Mouse (Mus musculus): ENCODE data around the gene Sowahc. TPM values are rescaled to one million over a fixed set of nuclear protein-coding genes. Genes with fewer than 3 reads are reported as not detected.
A peak's percentile ranks its signal among the peaks of the same experiment; 100 is the strongest.

Gene Sowahc
- total and polyA plus RNA-seq, 2 experiments from 2014 or later: 14.1 to 32.3 TPM

- Histone ChIP-seq H3K4me3 (ENCODE audit: low read depth, low read length) (no peak overlapping the region), H3K4me1 (ENCODE audit: insufficient read depth, low read length) (no peaks in the 10 kb centered on the region), H3K4me2 (ENCODE audit: low read depth, low read length, poor library complexity, severe bottlenecking) (no peak overlapping the region), H3K27ac (ENCODE audit: low read depth, low read length) (no peak overlapping the region), H3K9me3 (ENCODE audit: low read length) (no peaks in the 10 kb centered on the region), H3K27me3 (ENCODE audit: insufficient read depth, low read length) (no peaks in the 10 kb centered on the region), H3K36me3 (ENCODE audit: insufficient read depth, low read length) (no peaks in the 10 kb centered on the region), H3K9ac (replicated peaks; ENCODE audit: low read length, poor library complexity, severe bottlenecking) (no peak overlapping the region)
- ATAC-seq (ENCODE audit: low FRiP score) (no peak), DNase-seq (ENCODE audit: low spot score) (no peak)
- TF ChIP-seq CTCF (IDR thresholded peaks at IDR 0.05): no peak
- WGBS: 75% methylated on average over 6 of the region's 6 CpGs
Measured at GRCm38 (mm10) chr10:59259572-59259971, 37.8 kb downstream of the Sowahc start.

GRCm38 (mm10) chr10:59261603-59262002, 39.9 kb downstream of the Sowahc start:
- no peak for TF ChIP-seq CTCF (IDR thresholded peaks at IDR 0.05)
- 30% methylated on average over 3 of the region's 3 CpGs for WGBS
- Histone ChIP-seq H3K9me3 (ENCODE audit: low read length) (no peaks in the 10 kb centered on the region), H3K4me1 (ENCODE audit: insufficient read depth, low read length) (no peaks in the 10 kb centered on the region), H3K4me3 (ENCODE audit: low read depth, low read length) (no peak overlapping the region), H3K27ac (ENCODE audit: low read depth, low read length) (no peak overlapping the region), H3K9ac (replicated peaks; ENCODE audit: low read length, poor library complexity, severe bottlenecking) (no peak overlapping the region), H3K36me3 (ENCODE audit: insufficient read depth, low read length) (no peaks in the 10 kb centered on the region), H3K4me2 (ENCODE audit: low read depth, low read length, poor library complexity, severe bottlenecking) (no peak overlapping the region), H3K27me3 (ENCODE audit: insufficient read depth, low read length) (no peaks in the 10 kb centered on the region)
- peak; percentile 46 for DNase-seq (ENCODE audit: low spot score)
- ATAC-seq (ENCODE audit: low FRiP score): no peak

- ATAC-seq (ENCODE audit: low FRiP score): no peak
- no peak for DNase-seq (ENCODE audit: low spot score)
- Histone ChIP-seq H3K4me2 (ENCODE audit: low read depth, low read length, poor library complexity, severe bottlenecking) (no peak overlapping the region), H3K27me3 (ENCODE audit: insufficient read depth, low read length) (no peaks in the 10 kb centered on the region), H3K4me1 (ENCODE audit: insufficient read depth, low read length) (no peaks in the 10 kb centered on the region), H3K4me3 (ENCODE audit: low read depth, low read length) (no peak overlapping the region), H3K27ac (ENCODE audit: low read depth, low read length) (no peak overlapping the region), H3K9ac (replicated peaks; ENCODE audit: low read length, poor library complexity, severe bottlenecking) (no peak overlapping the region), H3K9me3 (ENCODE audit: low read length) (no peaks in the 10 kb centered on the region), H3K36me3 (ENCODE audit: insufficient read depth, low read length) (no peaks in the 10 kb centered on the region)
- WGBS: 77% methylated on average over 1 of the region's 1 CpGs
- TF ChIP-seq CTCF (IDR thresholded peaks at IDR 0.05): no peak
Measured at GRCm38 (mm10) chr10:59262021-59262420, 40.3 kb downstream of the Sowahc start.

GRCm38 (mm10) chr10:59262979-59263378, 41.2 kb downstream of the Sowahc start:
- 71% methylated on average over 7 of the region's 7 CpGs for WGBS

GRCm38 (mm10) chr10:59265067-59265466, 43.3 kb downstream of the Sowahc start:
- Histone ChIP-seq H3K27me3 (ENCODE audit: insufficient read depth, low read length) (no peaks in the 10 kb centered on the region), H3K36me3 (ENCODE audit: insufficient read depth, low read length) (no peaks in the 10 kb centered on the region), H3K4me2 (ENCODE audit: low read depth, low read length, poor library complexity, severe bottlenecking) (no peak overlapping the region), H3K9ac (replicated peaks; ENCODE audit: low read length, poor library complexity, severe bottlenecking) (no peak overlapping the region), H3K4me1 (ENCODE audit: insufficient read depth, low read length) (no peaks in the 10 kb centered on the region), H3K9me3 (ENCODE audit: low read length) (no peaks in the 10 kb centered on the region), H3K4me3 (ENCODE audit: low read depth, low read length) (no peak overlapping the region), H3K27ac (ENCODE audit: low read depth, low read length) (no peak overlapping the region)
- DNase-seq (ENCODE audit: low spot score) (no peak), ATAC-seq (ENCODE audit: low FRiP score) (no peak)
- WGBS: 78% methylated on average over 7 of the region's 7 CpGs
- TF ChIP-seq CTCF (IDR thresholded peaks at IDR 0.05): no peak

More at GRCm38 (mm10) chr10:59262979-59263378, 41.2 kb downstream of the Sowahc start:
- DNase-seq (ENCODE audit: low spot score): no peak
- Histone ChIP-seq H3K27ac (ENCODE audit: low read depth, low read length) (no peak overlapping the region), H3K4me1 (ENCODE audit: insufficient read depth, low read length) (no peaks in the 10 kb centered on the region), H3K4me2 (ENCODE audit: low read depth, low read length, poor library complexity, severe bottlenecking) (no peak overlapping the region), H3K27me3 (ENCODE audit: insufficient read depth, low read length) (no peaks in the 10 kb centered on the region), H3K36me3 (ENCODE audit: insufficient read depth, low read length) (no peaks in the 10 kb centered on the region), H3K9ac (replicated peaks; ENCODE audit: low read length, poor library complexity, severe bottlenecking) (no peak overlapping the region), H3K9me3 (ENCODE audit: low read length) (no peaks in the 10 kb centered on the region), H3K4me3 (ENCODE audit: low read depth, low read length) (no peak overlapping the region)
- no peak for ATAC-seq (ENCODE audit: low FRiP score)
- no peak for TF ChIP-seq CTCF (IDR thresholded peaks at IDR 0.05)

- Histone ChIP-seq H3K9me3 (ENCODE audit: low read length) (no peaks in the 10 kb centered on the region), H3K4me2 (ENCODE audit: low read depth, low read length, poor library complexity, severe bottlenecking) (no peak overlapping the region), H3K36me3 (ENCODE audit: insufficient read depth, low read length) (no peaks in the 10 kb centered on the region), H3K4me3 (ENCODE audit: low read depth, low read length) (no peak overlapping the region), H3K4me1 (ENCODE audit: insufficient read depth, low read length) (no peaks in the 10 kb centered on the region), H3K27me3 (ENCODE audit: insufficient read depth, low read length) (no peaks in the 10 kb centered on the region), H3K27ac (ENCODE audit: low read depth, low read length) (no peak overlapping the region), H3K9ac (replicated peaks; ENCODE audit: low read length, poor library complexity, severe bottlenecking) (no peak overlapping the region)
- 75% methylated on average over 4 of the region's 4 CpGs for WGBS
- DNase-seq (ENCODE audit: low spot score) (no peak), ATAC-seq (ENCODE audit: low FRiP score) (no peak)
- TF ChIP-seq CTCF (IDR thresholded peaks at IDR 0.05): no peak
Measured at GRCm38 (mm10) chr10:59265674-59266073, 43.9 kb downstream of the Sowahc start.
